Mouse (Mus musculus) retina, adult 2 months (tissue): ENCODE results near the gene Nudt16l1.

Experiments
- DNase-seq: peaks from one replicate; pipeline ENCODE4 v3.0.0-alpha.2; 2012; ENCODE audit warnings: low read depth, low spot score

Gene Nudt16l1

DNA sequence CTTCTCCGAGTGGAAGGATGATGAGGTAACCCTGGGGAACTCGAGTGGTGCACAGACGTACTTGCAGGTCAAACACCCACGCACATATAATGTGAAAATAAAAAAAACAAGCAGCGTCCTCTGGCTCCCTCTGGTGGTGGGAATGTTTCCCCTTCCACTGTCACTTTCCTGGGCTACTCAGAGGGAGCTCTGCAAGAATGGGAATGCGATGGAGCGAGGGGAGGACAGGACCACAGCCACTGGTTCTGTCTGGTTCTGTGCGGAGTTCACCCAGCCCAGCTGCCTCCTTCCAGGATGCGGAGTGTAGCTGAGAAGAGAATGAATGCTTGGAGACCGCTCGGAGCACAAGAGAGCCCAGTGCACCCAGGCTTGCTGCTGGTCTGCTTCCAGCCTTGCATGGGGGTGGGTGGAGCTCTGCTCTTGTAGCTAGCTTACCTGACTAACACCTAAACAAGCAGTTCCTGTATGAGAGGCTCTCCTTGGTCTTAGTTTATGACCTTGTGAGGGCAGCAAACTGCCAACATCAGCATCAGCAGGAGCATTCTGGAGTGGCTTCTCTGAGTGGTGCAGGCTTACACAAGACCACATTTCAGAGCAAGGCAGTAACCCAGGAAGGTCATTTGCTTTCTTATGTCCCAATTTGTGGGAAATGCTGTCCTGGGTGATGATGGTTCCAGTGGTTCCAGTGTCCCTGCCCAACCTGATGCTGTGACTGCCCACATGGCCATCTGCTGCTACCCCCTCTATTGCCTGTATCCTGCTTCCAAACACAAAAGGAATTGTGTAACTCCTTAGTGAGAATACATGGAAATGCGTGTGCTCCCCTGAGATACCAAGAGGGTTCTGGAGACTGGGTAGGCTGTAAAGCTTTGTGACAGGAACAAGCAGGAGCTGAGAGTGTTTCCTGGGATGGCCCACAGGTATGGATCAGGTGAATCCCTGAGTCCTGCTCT, 24.5 kb upstream of the Nudt16l1 start:
- peak; percentile 44 for DNase-seq

DNA sequence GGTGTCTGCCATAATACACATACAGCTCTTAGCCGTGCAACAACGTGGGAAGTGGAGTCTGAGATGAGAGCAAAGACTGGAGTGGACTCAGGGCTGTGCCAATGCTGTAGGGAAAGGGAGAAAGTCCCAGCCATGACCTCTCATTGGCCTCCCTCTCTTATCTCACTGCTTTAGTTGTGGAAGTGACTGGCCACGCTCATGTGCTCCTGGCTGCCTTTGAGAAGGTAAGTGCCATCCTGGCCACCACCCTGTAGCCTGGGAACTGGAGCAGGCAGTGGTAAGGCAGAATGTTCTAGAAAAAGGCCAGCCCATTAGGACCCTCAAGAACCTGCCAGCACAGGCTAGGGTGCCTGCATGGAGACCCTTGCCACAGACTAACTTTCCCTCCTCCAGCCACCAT, 22.6 kb upstream of the Nudt16l1 start:
- DNase-seq = no peak

DNA sequence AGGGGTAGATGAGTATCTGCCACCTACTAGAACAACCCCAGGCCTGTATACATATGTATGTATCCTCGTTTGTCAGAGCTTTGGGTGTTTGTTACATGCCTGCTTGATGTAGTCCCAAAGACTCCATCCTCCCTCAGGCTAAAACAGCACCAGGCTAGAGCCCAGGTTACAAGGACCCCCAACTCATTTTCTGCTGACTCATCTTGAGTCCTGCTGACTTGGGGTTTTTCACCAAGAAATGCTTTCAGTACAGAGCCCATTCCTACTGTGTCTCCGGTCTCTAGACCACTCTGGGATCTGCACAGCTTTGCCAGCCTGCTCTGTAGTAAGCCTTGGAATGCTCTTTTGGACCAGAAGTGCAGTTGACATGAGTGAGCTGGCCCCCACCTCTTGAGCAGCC, 22.0 kb upstream of the Nudt16l1 start:
- DNase-seq = no peak

DNA sequence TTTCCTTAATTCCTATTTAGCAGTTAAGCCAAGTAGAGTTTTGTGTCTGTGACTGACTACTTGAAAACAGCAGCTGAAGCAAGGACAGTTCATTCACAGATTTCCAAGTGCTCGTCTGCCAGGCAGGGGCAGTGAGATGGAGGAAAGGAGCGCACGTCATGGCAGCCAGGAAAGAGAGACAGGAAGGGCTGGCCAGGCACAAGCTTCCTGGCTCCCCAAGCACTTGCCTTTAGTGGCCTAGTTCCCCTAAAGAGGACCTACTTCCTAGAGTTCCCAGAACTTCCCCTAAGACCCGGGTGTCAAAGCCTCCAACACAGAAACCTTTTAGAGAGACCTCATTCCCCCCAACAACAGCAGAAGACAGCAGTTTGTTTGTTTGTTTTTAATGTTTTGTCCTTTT, 18.0 kb upstream of the Nudt16l1 start:
- no peak for DNase-seq

DNA sequence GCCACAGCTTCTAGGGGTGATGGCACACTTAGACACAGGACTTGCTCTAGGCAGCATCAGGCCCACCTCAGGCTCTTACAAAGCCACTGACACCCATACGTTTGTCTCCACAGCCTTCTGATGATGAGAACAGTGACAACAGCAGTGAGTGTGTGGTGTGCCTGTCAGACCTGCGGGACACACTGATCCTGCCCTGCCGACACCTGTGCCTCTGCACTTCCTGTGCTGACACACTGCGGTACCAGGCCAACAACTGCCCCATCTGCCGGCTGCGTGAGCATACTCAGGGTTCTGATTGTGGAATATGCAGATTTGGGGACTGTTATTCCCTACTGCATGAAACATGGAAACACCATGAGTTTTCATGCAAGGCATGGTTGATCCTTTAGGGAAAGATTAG, 16.1 kb upstream of the Nudt16l1 start:
- DNase-seq = no peak

DNA sequence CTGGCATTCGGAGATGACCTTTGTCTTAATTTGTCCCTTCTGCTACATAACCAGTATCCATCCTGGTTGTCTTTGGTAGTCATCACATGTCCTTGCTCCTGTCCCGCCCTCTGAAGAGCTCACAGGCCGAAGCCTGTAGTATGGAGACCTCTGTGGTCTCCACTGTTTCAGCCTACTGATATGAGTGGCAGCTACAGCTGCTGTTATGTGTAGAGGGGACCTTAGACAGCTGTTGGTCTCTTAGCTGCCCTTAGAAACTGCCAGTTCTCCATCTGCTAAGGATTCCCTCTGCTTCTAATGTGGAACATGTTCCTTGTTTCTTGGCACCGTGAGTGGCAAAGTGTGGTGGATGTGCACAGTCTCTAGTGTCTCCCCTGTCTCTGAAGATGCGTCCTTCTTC, 14.6 kb upstream of the Nudt16l1 start:
- no peak for DNase-seq

DNA sequence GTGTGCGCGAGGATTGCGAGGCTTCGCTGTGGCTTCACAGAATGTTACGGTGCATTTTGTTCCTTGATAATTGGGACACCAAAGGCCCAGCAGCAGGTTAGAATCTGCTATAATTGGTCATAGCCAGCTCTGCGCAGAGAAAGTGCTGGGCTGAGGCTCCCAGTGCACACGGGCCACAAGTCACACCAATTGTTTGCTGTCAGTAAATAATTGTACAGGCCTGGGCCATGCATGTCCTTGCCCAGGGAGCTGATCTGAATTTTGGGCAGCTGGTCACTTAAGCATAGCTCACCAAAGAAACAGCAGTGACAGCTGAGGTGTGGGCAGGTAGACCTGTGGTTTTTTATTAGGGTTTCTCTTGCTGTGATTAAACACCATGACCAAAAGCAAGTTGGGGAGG, 10.6 kb upstream of the Nudt16l1 start:
- DNase-seq = no peak

DNA sequence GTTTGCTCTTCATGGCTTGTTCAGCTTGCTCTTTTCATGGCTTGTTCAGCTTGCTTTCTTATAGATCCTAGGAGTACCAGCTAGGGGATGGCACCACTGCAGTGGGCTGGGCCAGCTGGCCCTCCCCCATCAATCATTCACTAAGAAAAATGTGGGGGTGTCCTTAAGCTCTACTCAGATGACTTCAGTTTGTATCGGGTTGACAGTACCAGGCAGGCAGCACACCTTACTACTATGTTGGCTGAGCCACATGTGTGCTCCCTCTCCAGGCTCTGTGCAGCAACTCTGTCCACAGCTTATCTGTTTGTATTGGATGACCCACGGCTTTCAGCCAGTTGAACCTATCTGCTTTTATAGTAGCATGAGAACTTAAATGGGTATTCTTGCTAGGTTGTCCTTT, 10.1 kb upstream of the Nudt16l1 start:
- DNase-seq = no peak

DNA sequence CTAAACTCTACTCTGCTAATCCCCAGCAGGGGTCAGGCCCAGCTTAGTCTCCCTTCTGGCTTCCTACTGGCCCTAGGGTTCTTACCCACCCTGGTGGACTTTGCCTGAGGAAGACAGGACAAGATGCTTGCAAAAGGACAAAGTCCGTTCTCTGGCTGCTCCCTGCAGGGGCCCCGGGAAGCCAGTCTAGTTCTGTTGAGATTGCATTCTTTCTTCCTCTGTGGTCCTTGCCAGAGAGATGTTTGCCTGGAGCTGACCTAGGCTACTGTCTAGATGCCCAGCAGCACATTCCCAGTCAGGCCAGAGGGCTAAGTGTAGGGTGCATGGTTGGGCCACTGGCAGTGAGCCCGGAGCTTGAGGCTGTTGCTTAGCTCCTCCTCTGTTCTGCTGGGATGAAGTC, 6.1 kb upstream of the Nudt16l1 start:
- DNase-seq = no peak

DNA sequence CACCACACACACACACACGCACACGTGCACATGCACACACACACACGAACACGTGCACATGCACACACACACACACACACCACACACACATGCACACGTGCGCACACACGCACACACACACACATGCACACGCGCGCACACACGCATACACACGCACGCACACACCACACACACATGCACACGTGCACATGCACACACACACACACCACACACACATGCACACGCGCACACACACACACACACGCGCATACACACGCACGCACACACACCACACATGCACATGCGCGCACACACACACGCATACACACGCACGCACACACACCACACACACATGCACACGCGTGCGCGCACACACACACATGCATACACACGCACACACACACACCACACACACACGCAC, 3.1 kb upstream of the Nudt16l1 start:
- no peak for DNase-seq

DNA sequence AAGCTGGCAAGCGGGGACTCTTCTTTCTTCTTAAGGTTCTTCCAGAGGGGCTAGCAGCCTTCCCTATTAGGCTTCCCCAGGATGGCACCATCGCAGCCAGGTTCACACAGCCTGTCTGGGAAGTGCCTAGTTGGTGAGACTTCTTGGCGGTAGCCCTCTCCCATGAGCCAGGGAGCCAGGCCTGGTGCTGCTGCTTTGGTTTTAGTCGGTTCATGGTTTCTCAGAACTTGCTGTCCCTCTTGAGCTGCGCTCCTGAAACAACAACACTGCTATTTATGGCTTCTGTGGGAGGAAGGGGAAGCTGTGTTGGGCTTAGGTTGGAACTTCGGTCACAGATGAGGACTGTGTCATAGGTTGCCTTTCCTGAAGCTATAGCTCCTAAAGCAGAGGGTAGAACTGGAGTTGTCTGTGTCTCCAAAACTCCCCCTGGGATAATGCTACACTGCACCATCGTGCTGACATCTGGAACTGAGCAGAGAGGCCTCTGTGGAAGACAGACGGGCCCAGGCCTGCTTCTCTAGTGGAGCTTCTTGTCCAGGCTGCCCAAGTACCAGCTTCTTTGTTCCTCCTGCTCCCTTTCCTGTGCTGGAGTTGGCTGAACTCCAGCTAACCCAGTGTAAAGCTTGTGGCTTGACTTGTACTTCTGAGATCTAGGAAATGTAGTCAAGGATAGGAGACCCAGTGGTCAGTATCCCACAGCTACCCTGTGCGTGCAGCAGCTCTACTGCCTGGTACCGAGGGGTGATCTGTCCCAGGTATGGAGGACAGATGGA, 2.4 kb upstream of the Nudt16l1 start:
- no peak for DNase-seq

DNA sequence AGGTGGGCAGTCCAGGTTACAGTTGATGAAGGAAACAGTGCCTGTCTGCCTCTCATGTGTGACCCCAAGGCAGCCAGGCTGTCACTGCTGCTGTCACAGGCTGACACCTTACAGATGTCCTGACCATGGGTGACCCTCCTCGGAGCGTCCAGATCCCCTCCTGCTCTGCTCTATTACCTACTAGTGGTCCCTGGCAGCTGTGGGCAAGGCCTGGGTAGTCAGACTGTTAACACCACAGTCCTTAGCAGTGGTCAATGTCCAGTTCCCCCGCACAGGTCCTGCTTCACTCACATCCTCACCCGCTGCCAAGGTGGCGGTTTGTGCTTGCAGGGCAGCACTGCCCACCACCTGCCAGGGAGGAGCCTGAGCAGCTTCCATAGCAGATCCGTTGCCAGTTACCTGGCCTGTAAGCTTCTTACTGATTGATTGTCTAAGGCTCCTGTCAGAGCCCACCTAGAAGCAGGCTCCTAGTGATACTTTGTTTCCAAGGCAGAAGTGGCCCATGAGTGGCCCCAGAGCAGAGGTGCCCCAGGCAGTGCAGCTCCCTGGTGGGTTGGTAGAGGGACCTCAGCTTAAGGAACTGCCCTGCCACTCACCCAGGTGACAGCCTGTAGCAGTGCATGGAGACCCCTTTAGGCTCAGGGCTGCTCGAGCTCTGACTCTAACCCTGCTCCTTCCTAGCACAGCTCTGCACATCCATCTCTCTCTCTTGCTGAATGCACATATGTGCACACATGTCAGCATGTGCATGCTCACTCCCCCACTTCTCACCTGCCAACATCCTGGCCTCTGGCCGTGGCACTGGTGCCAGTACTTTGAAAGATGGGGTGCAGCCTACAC, 990 bp upstream of the Nudt16l1 start:
- no peak for DNase-seq

DNA sequence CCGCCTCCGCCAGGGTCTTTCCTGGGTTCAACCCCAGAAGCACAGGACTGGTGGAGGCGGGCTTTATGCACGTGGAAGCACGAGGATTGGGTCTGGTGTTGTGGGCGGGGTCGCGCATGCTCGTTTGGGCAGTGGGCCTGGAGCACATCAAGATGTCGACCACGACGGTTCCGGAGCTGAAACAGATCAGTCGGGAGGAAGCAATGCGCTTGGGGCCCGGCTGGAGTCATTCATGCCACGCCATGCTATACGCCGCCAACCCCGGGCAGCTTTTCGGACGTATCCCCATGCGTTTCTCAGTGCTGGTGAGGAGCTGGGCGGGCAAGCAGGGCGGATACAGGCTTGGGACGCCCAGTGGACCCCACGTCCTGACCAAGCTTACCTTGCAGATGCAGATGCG, 428 bp downstream of the Nudt16l1 start:
- DNase-seq = peak; percentile 76

DNA sequence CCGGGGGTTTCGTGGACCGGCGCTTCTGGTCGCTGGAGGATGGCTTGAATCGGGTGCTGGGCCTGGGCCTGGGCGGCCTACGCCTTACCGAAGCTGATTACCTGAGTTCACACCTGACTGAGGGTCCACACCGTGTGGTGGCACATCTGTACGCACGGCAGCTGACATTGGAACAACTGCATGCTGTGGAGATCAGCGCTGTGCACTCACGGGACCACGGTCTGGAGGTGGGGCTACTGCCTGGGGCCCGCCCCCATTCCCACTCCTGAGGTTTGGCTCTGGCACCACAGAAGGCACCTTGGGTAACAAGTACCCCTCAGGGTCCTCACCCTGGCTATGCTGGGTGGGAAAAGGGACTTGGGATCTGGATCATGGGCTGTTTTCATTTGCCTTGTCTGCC, 851 bp downstream of the Nudt16l1 start:
- DNase-seq = no peak

DNA sequence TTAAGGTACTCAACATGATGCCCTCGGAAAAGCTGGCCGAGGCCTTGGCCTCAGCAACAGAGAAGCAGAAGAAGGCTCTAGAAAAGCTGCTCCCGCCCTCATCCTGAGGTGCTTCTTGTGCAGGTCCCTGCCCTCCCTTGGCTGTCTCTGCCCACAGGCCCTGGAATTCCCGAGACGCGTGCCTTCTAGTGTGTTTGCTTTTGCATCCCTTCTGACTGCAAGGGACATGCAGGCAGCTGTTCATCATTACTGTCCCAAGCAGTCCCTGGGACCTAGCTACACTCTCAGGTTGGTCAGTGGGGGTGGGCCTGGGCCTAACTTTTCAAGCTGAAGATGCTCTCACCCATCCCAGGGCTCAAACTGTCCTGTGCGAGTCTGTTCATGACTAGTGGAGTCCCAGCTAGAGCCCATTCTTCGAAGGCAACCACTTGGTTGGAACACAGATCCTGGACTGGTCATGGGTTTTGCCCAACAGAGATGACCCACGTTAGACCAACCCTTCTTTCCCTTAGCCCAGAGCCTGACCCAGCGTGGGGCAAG, 1.8 kb downstream of the Nudt16l1 start:
- no peak for DNase-seq

DNA sequence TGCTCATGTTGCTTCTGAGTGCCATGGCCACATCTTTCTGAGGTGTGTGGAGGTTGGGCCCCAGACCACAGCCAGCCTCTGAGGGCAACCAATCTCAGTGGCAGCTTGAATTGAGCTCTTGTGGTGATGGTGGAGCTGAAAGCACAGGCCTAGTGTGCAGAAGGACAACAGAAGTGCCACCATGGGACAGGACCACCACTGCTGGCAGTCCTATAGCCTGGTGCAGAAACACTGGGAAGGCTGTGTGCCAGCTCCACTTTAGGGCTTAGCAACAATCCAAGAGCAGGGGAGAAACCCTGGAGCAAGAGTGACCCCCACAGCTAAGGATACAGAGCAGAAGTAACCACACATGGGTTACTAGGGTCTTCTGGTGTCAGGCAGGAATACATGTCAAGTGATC, 2.5 kb downstream of the Nudt16l1 start:
- no peak for DNase-seq

DNA sequence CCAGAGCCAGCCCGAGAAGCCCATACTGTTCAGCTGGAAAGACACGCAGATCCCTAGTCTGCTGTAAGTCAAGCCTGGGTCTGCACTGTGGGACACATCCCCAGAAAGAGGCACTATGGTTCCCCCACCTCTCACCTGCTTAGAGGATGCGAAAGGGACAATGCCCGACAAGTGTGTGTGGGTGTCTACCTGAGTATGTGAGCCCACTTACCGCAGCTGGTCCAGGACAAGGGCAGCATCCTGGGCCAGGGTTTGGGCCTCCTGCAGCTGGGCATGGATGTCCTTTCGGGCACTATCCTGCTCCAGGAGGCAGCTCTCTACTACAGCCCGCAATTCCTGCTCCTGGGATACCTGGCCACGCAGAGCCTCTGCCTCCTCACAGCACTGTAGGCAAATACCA, 4.3 kb downstream of the Nudt16l1 start:
- DNase-seq = no peak

DNA sequence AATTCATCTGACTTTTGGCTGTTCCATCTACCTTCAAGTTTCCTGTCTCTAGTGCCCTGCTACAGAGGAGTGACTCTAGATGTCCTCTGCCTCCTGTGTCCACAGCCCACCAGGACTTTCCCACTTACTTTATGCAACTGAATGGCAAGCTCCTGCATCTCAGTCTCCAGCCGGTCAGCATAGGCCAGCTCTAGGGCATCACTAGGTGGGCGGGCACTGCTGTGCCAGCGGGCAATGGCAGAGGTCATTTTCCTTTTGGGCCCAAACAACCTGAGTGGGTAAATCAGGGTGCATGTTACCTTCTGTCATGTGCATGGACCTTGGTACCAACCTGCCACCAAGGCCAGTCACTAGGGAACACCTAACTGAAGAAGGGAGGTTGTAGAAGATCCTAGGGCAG, 4.9 kb downstream of the Nudt16l1 start:
- no peak for DNase-seq

DNA sequence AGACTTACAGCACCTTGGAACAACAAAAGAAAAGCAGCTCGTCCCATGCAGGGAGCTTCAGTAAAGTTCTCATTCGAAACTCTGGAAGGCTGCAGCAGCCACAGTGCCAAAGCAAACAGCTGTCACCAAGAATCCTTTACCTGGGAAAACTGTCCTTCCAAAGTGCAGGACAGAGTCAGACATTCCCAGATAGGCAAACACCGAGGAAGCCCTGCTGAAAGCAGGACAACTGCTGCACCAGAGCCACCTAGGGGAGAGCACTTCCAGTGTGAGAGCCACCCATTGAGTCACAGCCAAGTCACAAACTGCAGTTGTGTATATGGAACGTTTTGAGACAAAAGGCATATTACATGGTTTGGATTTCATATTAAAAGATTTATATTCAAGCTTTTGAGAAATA, 6.9 kb downstream of the Nudt16l1 start:
- DNase-seq = no peak

DNA sequence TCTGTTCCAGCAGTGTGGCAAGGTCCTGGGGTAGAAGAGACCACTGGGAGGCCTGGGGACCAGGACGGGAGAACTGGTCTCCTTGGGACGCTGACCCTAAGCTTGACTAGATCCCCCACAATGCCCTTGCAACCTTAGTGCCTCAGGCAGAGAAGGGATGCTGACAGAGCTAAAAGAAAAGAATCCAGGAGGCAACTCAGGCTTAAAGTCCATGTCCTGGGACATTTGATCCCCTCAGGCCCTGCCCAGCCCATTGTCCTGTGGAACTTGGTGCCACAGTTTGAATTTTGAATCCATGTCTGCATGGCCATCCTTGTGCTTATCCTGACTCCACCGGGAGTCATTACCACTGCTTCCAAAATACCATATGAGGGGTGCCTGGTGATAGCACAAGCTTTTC, 7.6 kb downstream of the Nudt16l1 start:
- no peak for DNase-seq

DNA sequence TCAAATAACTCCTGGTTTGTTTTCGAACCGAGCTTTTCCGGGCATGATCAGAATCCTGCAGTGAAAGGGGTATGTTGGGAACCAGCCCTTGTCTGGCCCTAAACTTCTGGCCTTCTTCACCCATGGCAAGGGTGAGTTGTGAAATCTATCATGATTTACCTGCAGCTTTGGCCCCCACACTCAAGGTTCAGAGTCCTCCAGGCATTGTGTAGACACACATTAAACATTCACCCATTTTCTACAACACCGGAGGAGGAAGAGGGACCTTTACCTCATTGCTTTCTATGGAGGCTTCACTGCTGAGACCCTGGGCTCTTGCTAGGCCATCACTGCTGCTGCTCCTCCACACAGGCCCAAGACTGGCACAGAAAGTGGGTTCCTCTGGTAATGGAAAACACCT, 8.8 kb downstream of the Nudt16l1 start:
- no peak for DNase-seq

DNA sequence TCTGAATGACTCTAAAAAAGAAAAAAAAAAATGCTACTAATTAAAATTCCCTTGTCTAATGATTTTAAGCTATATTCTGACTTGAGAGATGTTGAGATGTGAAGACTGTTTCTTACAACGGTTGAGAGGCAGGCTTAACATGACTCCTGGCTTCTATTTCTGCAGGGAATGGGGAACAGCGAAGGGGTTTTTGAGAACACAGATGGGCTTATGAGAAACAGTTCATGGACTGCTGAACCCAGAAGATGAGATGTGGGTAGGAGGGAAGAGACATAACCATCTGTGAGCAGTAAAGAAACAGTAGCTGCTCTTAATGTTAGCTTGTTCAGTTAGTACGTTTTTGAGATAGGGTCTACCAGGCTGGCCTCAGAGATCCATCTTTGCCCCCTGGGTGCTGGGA, 18.0 kb downstream of the Nudt16l1 start:
- DNase-seq = no peak
